Mouse (Mus musculus) thymus, adult 18-20 months (tissue): Measurements from ENCODE around the gene Slc23a3.
A peak's percentile ranks its signal among the peaks of the same experiment; 100 is the strongest.

Source experiments
- DNase-seq, 2 experiments: peaks; one replicate each; pipeline ENCODE4 v3.0.0; 2022; ENCODE audit warnings: mixed read lengths in 2 of 2

The Slc23a3 gene

GRCm38 (mm10) chr1:75133421-75134207 lies at the start of gene Slc23a3:
Slc23a3 (minus strand) TSS chr1:75133890.
- DNase-seq = no peak

- no peak for DNase-seq
Observed at GRCm38 (mm10) chr1:75182160-75182559, 48.5 kb upstream of the Slc23a3 start.

DNA sequence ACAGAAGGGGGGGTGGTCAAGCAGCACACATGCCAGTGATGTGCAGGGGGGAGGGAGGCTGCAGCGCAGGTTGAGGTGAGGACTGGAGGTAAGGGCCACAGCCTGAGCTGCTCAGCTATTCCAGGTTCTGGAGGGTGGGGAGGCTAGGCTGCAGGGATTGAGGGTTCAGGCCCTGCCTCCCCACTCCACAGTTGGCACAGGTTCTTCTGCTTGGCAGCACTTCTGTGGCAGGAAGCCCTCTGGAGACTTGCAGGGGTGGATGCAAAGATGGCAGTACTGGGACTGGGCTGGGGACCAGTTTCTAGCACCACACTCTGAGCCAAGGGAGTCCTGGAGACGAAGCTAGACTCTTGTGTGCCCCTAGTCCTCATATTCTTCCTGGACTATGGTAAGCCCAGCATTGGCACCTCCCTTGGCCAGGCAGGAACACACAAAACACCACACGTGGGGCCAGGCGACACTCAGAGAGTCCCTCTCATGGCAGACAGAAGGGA lies 47.7 kb upstream of the Slc23a3 start:
- DNase-seq = no peak

DNA sequence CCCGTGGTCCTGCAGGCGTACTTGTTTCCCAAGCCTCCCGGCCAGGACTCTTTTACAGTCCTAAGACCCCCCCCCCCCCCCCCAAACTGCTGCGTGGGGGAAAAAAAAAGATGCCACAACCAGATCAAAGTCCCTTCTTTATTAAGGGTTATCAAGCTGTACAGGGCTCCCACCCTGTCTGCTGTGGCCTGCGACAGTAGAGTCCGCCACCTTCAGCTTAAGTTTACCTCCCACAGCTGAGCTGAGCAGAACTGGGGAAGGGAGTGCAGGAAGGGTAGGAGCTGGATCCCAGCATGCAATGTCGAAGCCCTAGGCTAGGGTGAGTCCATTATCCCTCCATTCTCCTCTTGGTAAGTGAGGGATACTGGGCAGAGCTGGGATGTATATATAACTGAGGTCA lies 47.1 kb upstream of the Slc23a3 start:
- no peak for DNase-seq

GRCm38 (mm10) chr1:75180105-75180590 lies 46.5 kb upstream of the Slc23a3 start, which contains the start of gene Abcb6:
Abcb6 (minus strand) TSS chr1:75180392.
- DNase-seq = peak; percentile 75 to 81

DNA sequence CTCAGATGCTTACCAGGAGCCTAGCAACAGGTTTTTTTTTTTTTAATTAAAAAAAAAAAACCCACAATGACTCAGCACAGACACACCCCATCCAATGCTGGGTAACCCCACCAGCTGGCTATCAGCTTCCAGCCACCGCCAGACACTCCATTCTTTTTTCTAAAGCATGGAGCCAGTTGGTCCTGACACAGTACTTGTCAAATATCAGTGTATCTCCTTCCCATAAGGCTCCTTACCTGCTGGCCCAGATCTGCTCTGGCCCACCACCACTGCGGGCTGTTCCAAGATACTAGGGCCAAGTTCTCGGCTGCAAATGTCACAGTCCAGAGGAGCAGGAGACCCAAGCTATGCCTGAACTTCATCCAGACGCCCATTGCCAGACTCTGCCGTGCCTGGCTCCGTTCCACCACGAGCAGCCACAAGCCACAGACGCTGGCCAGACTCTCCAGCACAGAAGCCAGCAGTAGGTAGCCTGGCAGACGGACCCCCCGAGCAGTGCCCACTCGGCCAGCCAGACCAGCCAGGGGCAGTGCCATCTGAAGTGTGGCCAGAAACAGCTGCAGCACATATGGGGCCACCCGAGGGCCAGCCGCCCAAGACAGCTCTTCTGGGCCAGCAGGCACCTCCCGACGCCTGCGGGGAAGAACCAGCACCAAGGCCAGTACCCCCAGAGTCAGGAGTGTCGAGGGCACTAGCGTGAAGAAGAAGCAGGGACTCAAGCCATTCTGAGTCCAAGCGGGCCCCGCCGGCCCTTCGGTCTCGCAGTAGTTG lies 45.8 kb upstream of the Slc23a3 start:
- DNase-seq = no peak

- peak; percentile 95 to 96 for DNase-seq
Observed at GRCm38 (mm10) chr1:75168472-75169464, 35.1 kb upstream of the Slc23a3 start, which contains the start of gene Zfand2b. Zfand2b (plus strand) TSS chr1:75168646.

DNA sequence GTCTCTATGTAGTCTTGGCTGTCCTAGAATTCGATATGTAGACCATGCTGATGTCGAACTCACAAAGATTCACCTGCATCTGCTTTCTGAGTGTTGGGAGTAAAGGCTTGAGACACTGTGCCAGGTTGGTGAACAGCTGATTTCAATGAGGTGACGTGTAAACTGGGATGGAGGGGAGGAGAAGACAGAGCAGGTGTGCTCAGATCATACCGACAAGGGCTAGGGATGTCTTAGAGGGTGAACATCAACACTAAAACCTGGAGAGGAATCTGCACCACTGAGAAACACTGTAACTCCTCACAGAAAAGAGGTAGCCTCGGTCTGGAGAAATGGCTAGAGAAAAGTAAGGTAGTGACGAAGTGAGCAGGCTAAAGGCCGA lies 34.4 kb upstream of the Slc23a3 start:
- DNase-seq = no peak

DNA sequence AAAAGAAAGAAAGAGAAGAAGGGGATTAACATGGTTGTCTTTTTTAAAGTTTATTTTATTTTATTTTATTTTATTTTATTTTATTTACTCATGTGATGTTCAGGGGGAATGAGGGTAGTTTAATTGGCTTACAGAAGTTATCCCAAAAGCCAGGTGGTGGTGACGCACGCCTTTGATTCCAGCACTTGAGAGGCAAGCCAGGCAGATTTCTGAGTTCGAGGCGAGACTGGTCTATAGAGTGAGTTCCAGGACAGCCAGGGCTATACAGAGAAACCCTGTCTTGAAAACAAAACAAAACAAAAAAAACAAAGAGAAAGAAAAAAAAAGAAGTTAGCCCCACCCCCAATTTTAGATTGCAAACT lies 26.5 kb upstream of the Slc23a3 start:
- no peak for DNase-seq

DNA sequence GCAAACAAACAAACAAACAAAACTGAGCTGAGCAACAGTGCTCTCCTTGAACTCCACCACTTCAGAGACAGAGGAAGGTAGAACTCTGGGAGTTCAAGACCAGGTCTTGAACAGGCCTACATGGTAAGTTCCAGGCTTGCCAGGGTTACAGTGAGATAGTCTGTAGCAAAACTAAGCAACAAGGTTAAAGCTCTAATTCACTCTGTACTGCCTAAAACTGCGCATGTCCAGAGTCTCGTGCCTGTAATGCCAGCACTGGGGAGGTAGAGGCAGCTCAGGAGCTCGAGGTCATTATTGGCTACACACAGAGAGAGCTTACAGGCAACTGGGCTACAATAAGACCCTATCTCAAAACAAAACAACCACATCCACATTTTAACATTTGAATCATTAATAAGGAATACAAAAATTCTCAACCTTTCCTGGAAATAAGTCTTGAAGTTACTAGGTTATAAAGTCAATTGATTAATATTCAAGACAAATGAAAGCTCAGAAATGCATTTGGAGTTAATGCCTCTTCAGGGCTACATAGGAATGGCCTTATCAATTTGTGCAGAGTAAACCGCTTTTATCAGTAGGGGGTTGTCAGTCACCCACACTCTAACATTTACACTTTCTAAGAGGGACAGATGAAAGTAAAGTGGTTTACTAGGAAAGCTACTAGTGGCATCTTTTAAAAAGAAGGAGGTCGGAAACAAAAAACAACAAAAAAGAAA lies 26.0 kb upstream of the Slc23a3 start:
- no peak for DNase-seq

DNA sequence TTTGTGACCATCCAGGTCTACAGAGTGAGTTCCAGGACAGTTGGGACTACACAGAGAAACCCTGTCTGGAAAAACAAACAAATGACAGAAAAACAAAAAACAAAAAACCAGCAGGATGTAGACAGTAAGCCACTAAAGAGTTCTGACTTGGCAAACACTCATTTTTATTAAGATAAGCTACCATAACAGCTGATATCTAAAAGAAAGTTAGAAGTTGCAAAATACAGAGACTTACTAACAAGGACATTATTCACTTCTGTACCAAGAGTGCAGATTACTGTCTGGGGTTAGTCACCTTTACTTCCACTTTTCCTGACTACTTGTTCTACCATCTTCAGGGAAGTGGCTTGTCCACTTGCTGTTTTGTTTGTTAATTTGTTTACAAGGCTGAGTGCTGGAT lies 25.3 kb upstream of the Slc23a3 start:
- DNase-seq = no peak

DNA sequence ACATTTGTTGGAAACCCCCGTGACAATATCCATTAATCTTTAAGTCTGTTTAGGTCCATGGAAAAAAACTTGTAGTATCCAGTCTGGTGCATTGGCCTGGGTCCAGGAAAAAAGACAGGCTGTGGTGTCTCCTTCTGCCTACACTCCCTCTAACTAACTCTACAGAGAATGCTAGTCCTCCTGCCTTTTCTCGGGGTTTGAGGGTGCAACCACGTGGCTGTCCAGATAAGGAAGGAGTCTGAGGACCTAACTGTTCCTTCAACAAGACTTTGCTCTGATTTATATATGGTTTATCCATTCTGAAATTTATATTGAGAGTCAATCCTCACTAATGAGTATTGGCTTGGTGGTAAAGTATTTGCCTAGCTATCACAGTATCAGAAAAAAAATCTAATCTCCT lies 22.1 kb upstream of the Slc23a3 start:
- no peak for DNase-seq

DNA sequence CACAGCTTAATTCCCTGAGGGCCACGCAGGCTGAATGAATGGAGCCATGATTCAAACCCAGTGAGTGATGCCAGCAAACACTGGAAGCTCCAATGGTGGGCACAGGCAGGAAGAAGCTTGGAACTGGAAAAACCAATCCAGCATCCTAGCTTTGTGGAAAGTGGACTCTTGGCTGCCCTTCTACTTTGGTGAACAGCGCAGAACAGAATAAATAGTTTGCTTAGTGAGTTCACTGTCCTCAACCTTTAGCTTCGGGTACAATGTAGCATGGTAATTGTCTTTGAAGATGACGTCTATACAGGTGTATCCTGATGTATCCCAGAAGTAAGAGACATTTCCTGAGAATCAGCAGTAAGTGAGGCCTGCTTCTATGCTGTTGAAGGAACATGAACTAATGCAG lies 15.0 kb upstream of the Slc23a3 start:
- DNase-seq = no peak

DNA sequence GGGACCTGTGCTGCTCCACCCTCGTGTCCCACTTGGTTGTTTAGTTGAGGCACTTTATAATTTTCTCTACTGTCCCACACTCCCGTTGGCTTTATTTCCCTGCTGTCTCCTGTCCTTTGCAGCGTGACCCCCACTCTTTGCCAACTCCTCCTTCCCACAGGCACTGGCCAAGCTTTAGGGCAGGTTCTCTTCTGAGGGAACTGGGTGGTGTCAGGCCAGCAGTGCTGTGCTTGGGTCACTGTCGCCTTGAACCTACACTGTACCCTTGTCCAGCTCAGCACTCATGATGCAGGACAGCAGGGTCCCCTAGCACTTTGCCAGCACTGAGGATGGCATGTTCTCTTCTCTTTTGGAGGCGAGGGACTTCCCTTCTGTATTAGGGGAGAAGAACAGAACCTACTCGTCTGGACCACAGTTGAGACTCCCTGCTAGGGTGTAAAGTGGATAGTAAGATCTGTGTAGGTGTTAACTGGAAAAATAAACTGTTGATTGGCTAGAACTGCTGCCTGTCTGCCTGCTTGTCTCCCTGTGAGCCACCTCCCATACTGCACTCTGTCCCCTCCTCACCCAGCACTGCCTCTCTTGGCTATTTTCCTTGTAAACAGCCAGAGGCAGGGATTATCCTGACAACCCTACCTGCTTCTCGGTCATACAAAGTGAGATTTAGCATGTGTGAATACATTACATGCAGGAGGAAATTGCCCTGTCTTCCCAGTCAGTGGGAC lies 13.9 kb upstream of the Slc23a3 start:
- DNase-seq = no peak

DNA sequence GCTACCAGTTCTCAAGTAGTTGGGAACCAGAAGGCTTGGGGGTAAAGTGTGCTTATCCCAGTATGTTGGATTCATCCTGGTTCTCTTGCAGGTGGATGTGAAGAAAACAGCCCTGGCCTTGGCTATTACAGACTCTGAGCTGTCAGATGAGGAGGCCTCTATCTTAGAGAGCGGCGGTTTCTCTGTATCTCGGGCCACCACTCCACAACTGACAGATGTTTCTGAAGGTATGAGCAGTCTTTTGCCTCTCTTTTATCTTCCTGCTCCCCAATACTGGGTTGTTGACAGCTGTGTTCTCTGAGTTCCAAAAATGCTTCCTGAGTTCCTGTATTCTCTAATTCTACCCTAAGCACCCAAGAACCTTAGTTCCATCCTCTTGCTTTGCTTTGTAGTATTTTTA lies 11.9 kb upstream of the Slc23a3 start:
- no peak for DNase-seq

- peak; percentile 94 to 95 for DNase-seq
Observed at GRCm38 (mm10) chr1:75142301-75143261, 8.9 kb upstream of the Slc23a3 start, which contains the start of the genes Cnppd1 and Retreg2. Cnppd1 (minus strand) TSS chr1:75142711. Retreg2 (plus strand) TSS chr1:75142778.

- peak; percentile 66 to 74 for DNase-seq
Observed at GRCm38 (mm10) chr1:75141486-75142190, 7.9 kb upstream of the Slc23a3 start.

GRCm38 (mm10) chr1:75140601-75141190 lies 7.0 kb upstream of the Slc23a3 start:
- DNase-seq = no peak

- no peak for DNase-seq
Observed at GRCm38 (mm10) chr1:75138448-75138847, 4.8 kb upstream of the Slc23a3 start.
